ENCODE assay signal across 8 mouse cellular contexts in genomic region chr19:60789919-60790506, GRCm38 (mm10). TPM values are rescaled to one million over a fixed set of nuclear protein-coding genes. Genes with fewer than 3 reads are reported as not detected.
A peak's percentile ranks its signal among the peaks of the same experiment; 100 is the strongest.
DNase-seq lines count a peak whose midpoint lies in the region; ATAC-seq and TF ChIP-seq lines count a peak whose summit lies in the region.

No protein-coding gene starts in this region.

- H3K27me3 ChIP-seq in embryonic facial prominence, embryonic 12.5 days: no peaks in the 10 kb centered on the region
- H3K27me3 ChIP-seq in liver, embryonic 12.5 days (replicated peaks): no peaks in the 10 kb centered on the region
- H3K27me3 ChIP-seq in myocyte (ENCODE audit: control insufficient read depth, insufficient read depth, insufficient read length): no peaks in the 10 kb centered on the region

- peaks cover 54% of the 10 kb centered on the region for H3K79me2 ChIP-seq in myocyte (ENCODE audit: control insufficient read depth, insufficient read depth)

- peak overlapping the region; percentile 99 for H3K9ac ChIP-seq in embryonic facial prominence, embryonic 12.5 days
- H3K9ac ChIP-seq in liver, embryonic 12.5 days: peak overlapping the region; percentile 100

- H3K4me1 ChIP-seq in embryonic facial prominence, embryonic 12.5 days: peaks cover 11% of the 10 kb centered on the region; the same call in 1 of the 2 replicates
- peaks cover 49% of the 10 kb centered on the region for H3K4me1 ChIP-seq in liver, embryonic 12.5 days

- peak overlapping the region; percentile 97 for H3K27ac ChIP-seq in embryonic facial prominence, embryonic 12.5 days
- peak overlapping the region; percentile 99 for H3K27ac ChIP-seq in liver, embryonic 12.5 days

- no peak for TF ChIP-seq POLR2A in myocyte (IDR thresholded peaks at IDR 0.05; ENCODE audit: insufficient read length, low read depth)

- H3ac ChIP-seq in myocyte (ENCODE audit: control insufficient read depth, insufficient read length): peak overlapping the region; percentile 92

- ATAC-seq in embryonic facial prominence, embryonic 12.5 days (ENCODE audit: insufficient number of reproducible peaks, insufficient read depth, low FRiP score, low TSS enrichment): peak; percentile 82
- peak; percentile 68 for ATAC-seq in liver, embryonic 12.5 days

- H3K36me3 ChIP-seq in embryonic facial prominence, embryonic 12.5 days: 0 out of 2 replicates have a peak, but pooled peaks cover 2% of the 10 kb centered on the region
- peaks cover 11% of the 10 kb centered on the region for H3K36me3 ChIP-seq in liver, embryonic 12.5 days
- H3K36me3 ChIP-seq in myocyte (ENCODE audit: control insufficient read depth, insufficient read depth): peaks cover under 1% of the 10 kb centered on the region

- peak; percentile 38 for DNase-seq in right cerebral cortex, adult 18-20 months
- DNase-seq in right cerebral cortex, postnatal 25 days: no peak
- DNase-seq in heart, adult 18-20 months: peak; percentile 57 to 66
- peak; percentile 65 for DNase-seq in kidney, adult 11 months
- DNase-seq in testis, postnatal 10 days (ENCODE audit: low spot score): peak; percentile 79

- peak overlapping the region; percentile 96 for H3K4me3 ChIP-seq in embryonic facial prominence, embryonic 12.5 days
- H3K4me3 ChIP-seq in liver, embryonic 12.5 days: peak overlapping the region; percentile 99
- peak overlapping the region; percentile 97 for H3K4me3 ChIP-seq in myocyte

- WGBS in embryonic facial prominence, embryonic 12.5 days: under 1% methylated on average over 58 of the region's 60 CpGs
- WGBS in liver, embryonic 12.5 days (ENCODE audit: insufficient replicate concordance): under 1% methylated on average over 58 of the region's 60 CpGs

- H3K9me3 ChIP-seq in embryonic facial prominence, embryonic 12.5 days: no peaks in the 10 kb centered on the region
- H3K9me3 ChIP-seq in liver, embryonic 12.5 days (replicated peaks): no peaks in the 10 kb centered on the region

- H3K4me2 ChIP-seq in embryonic facial prominence, embryonic 12.5 days (replicated peaks): peak overlapping the region; percentile 73
- H3K4me2 ChIP-seq in liver, embryonic 12.5 days: peak overlapping the region; percentile 92
- H3K4me2 ChIP-seq in myocyte (ENCODE audit: low read depth): peak overlapping the region; percentile 97

TF ChIP-seq in myocyte, 11 proteins besides CTCF, POLR2A, EP300 and RAD21:
- no peak for TF ChIP-seq MAX (IDR thresholded peaks at IDR 0.05; ENCODE audit: low read depth)
- TF ChIP-seq POLR2AphosphoS2 (IDR thresholded peaks at IDR 0.05; ENCODE audit: insufficient read length, low read depth): peak; percentile 44
- TF ChIP-seq E2F4 (IDR thresholded peaks at IDR 0.05; ENCODE audit: insufficient read depth): no peak
TF ChIP-seq in myocyte: peak in this region for 1.

RNA-seq across cellular contexts. Expression of gene Eif3a, which starts 0.4 kb away (rescaled TPM):
- polyA plus RNA-seq in embryonic facial prominence, embryonic 12.5 days (2016; fragmentation: Nextera tagmentation; extraction: Ambion mirVana): 130 and 150 TPM in 2 replicates
- 100 to 1,000 TPM; 103 to 114 TPM for total RNA-seq in heart, adult 18-20 months (2021)
- 131 and 132 TPM in 2 replicates for polyA plus RNA-seq in liver, embryonic 12.5 days (2016; fragmentation: Nextera tagmentation; extraction: Ambion mirVana)
- 67.9 TPM for polyA plus RNA-seq in myocyte (2012; fragmentation: generic; extraction: Trizol)

RNA-seq across cellular contexts. Expression of gene Fam45a, which starts 21.4 kb away (rescaled TPM):
- polyA plus RNA-seq in embryonic facial prominence, embryonic 12.5 days (2016; fragmentation: Nextera tagmentation; extraction: Ambion mirVana): 35.3 and 37.1 TPM in 2 replicates
- total RNA-seq in heart, adult 18-20 months (2021): 10 to 100 TPM; 15.5 to 17.0 TPM
- polyA plus RNA-seq in liver, embryonic 12.5 days (2016; fragmentation: Nextera tagmentation; extraction: Ambion mirVana): 25.4 and 25.7 TPM in 2 replicates
- 13.4 TPM for polyA plus RNA-seq in myocyte (2012; fragmentation: generic; extraction: Trizol)

RNA-seq across cellular contexts. Expression of gene Nanos1, which starts 34.2 kb away (rescaled TPM):
- polyA plus RNA-seq in embryonic facial prominence, embryonic 12.5 days (2016; fragmentation: Nextera tagmentation; extraction: Ambion mirVana): 2.3 and 3.6 TPM in 2 replicates
- total RNA-seq in heart, adult 18-20 months (2021): under 1 TPM; 0.17 to 0.26 TPM
- polyA plus RNA-seq in liver, embryonic 12.5 days (2016; fragmentation: Nextera tagmentation; extraction: Ambion mirVana): 1.3 and 1.6 TPM in 2 replicates
- 0.38 TPM for polyA plus RNA-seq in myocyte (2012; fragmentation: generic; extraction: Trizol)
